Mouse (Mus musculus) ES-Bruce4 (cell line): ENCODE data around the gene Flt3. TPM values are rescaled to one million over a fixed set of nuclear protein-coding genes. Genes with fewer than 3 reads are reported as not detected.

ENCODE experiments used
- H3K27ac ChIP-seq: 2 replicates; pipeline ENCODE4 v1.5.1; 2012; ENCODE audit warnings: low read length, inconsistent platforms; ENCODE audit not compliant: insufficient read depth
- H3K27me3 ChIP-seq: 2 replicates; pipeline ENCODE4 v1.6.1; 2012; ENCODE audit warnings: mild to moderate bottlenecking, low read length, inconsistent platforms; ENCODE audit not compliant: control insufficient read depth, poor library complexity, insufficient read depth, severe bottlenecking
- H3K36me3 ChIP-seq: 2 replicates; pipeline ENCODE4 v1.6.1; 2012; ENCODE audit warnings: inconsistent platforms, mild to moderate bottlenecking, low read length, moderate library complexity; ENCODE audit not compliant: control insufficient read depth, poor library complexity, insufficient read depth, severe bottlenecking
- H3K4me1 ChIP-seq: one replicate; pipeline ENCODE4 v1.8.1; 2011; ENCODE audit warnings: low read length; ENCODE audit not compliant: control insufficient read depth, insufficient read depth
- H3K4me3 ChIP-seq: 2 replicates; pipeline ENCODE4 v1.5.1; 2011; ENCODE audit warnings: low read depth, mild to moderate bottlenecking, low read length
- H3K9ac ChIP-seq: 2 replicates; pipeline ENCODE4 v1.6.1; 2012; ENCODE audit warnings: low read depth, mild to moderate bottlenecking, inconsistent platforms; ENCODE audit not compliant: poor library complexity, severe bottlenecking
- H3K9me3 ChIP-seq: replicated peaks from 2 replicates; pipeline ENCODE4 v1.6.1; 2012; ENCODE audit warnings: mild to moderate bottlenecking, low read length, inconsistent platforms; ENCODE audit not compliant: control insufficient read depth, poor library complexity, insufficient read depth, severe bottlenecking
- CTCF ChIP-seq: IDR thresholded peaks from one replicate; pipeline ENCODE4 v1.8.1; 2011; ENCODE audit warnings: low read depth, low read length
- EP300 ChIP-seq: IDR thresholded peaks from 2 replicates; pipeline ENCODE4 v1.6.1; 2011; ENCODE audit warnings: low read depth, low read length; ENCODE audit not compliant: insufficient read depth
- POLR2A ChIP-seq: IDR thresholded peaks from one replicate; pipeline ENCODE4 v1.8.1; 2011; ENCODE audit warnings: low read length; ENCODE audit not compliant: insufficient read depth
- polyA plus RNA-seq: library from polyadenylated mRNA; stranded (reverse); fragments of >200 nt; gene quantifications from 2 replicates; pipeline ENCODE4 v1.2.4, GENCODE M21; 2011; ENCODE audit warnings: low read depth; ENCODE audit not compliant: missing spikeins, insufficient read depth, insufficient read length

Flt3 gene
- polyA plus RNA-seq, 1 experiment: 0.21 TPM

GRCm38 (mm10) chr5:147423612-147424011 is 23.3 kb upstream of the Flt3 start:
- H3K9me3 ChIP-seq: no peaks in the 10 kb centered on the region
- TF ChIP-seq POLR2A: no peak
- H3K4me1 ChIP-seq: no peaks in the 10 kb centered on the region
- H3K4me3 ChIP-seq: no peak overlapping the region
- no peaks in the 10 kb centered on the region for H3K27me3 ChIP-seq
- no peak overlapping the region for H3K27ac ChIP-seq
- H3K9ac ChIP-seq: no peak overlapping the region
- no peaks in the 10 kb centered on the region for H3K36me3 ChIP-seq

DNA sequence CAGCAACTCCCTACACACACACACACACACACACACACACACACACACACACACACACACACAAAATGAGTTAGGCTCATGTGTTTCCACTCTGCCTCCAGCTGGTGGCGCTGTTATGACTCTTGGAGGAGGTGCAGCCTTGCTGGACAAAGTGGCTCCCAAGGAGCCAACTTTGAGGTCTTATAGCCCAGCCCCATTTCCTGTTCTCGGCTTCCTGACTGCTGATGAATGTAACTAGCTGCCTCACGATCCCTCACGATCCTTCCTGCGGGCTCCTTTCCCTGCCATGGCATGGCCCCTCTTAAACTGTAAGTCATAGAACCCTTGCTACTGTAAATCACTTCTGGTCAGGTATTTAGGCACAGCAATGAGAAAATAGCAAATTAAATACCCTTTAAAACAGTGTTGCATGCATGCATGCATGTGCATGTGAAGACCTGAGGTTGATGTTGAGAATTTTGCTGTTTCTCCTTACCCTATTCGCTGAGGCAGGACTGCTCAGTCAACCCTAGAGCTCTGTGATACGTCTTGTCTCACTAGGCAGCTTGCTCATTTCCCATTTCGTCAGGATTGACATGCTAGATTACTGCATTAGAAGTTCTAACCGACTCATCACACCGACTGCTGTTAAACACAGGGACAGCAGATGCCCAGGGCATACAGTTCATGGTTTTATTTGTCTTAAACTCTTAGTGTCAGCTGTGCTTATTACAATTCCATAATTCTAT is 18.3 kb upstream of the Flt3 start:
- H3K4me1 ChIP-seq: no peaks in the 10 kb centered on the region
- no peak overlapping the region for H3K9ac ChIP-seq
- peak overlapping the region; percentile 40; the same call in 1 of the 2 replicates for H3K4me3 ChIP-seq
- no peaks in the 10 kb centered on the region for H3K36me3 ChIP-seq
- no peak overlapping the region for H3K27ac ChIP-seq
- H3K27me3 ChIP-seq: no peaks in the 10 kb centered on the region
- TF ChIP-seq EP300 (no peak), CTCF (peak; percentile 77)
- H3K9me3 ChIP-seq: no peaks in the 10 kb centered on the region

DNA sequence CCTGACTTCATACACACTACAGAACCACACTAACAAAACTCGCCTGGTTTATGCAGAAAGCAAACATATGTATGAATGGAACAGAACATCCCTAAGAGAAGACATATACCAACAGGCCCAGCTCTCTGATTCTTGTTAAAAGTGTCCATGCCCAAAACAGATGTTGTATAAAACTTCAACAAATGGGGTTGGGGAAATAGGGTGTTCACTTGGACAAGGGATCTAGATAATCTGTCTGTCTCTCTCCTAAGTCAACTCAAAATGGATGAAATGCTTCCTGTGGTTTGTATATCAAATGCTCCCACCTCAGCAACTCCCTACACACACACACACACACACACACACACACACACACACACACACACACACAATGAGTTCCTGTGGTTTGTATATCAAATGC is 17.7 kb upstream of the Flt3 start:
- TF ChIP-seq CTCF (no peak), POLR2A (no peak), EP300 (no peak)
- Histone ChIP-seq H3K4me1 (no peaks in the 10 kb centered on the region), H3K36me3 (no peaks in the 10 kb centered on the region), H3K9ac (no peak overlapping the region), H3K27ac (no peak overlapping the region), H3K27me3 (no peaks in the 10 kb centered on the region), H3K9me3 (no peaks in the 10 kb centered on the region), H3K4me3 (no peak overlapping the region)

DNA sequence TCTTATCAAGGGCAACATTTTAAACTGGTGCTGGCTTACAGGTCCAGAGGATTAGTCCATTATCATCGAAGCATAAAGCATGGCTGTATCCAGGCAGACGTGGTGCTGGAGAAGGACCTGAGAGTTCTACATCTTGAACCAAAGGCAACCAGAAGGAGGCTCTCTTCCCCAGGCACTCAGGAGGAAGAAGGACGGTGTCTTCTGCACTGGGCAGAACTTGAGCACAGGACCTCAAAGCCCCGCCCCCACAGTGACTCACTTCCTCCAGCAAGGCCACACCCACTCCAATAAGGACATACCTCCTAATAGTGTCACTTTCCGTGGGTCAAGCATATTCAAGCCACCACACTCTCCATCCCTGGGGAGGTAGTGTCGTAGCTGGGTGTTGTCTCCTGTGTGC is 10.3 kb upstream of the Flt3 start:
- no peak overlapping the region for H3K9ac ChIP-seq
- no peak overlapping the region for H3K27ac ChIP-seq
- H3K36me3 ChIP-seq: no peaks in the 10 kb centered on the region
- H3K27me3 ChIP-seq: no peaks in the 10 kb centered on the region
- H3K4me1 ChIP-seq: no peaks in the 10 kb centered on the region
- no peak for TF ChIP-seq CTCF
- no peak for TF ChIP-seq POLR2A
- TF ChIP-seq EP300: no peak
- no peak overlapping the region for H3K4me3 ChIP-seq
- no peaks in the 10 kb centered on the region; the same call in 1 of the 2 replicates for H3K9me3 ChIP-seq

- peak overlapping the region; percentile 51 for H3K4me3 ChIP-seq
- no peaks in the 10 kb centered on the region for H3K4me1 ChIP-seq
- H3K27me3 ChIP-seq: no peaks in the 10 kb centered on the region
- TF ChIP-seq POLR2A (peak; percentile 29), EP300 (peak; percentile 39; the same call in 1 of the 2 replicates), CTCF (no peak)
- H3K9ac ChIP-seq: no peak overlapping the region
- no peak overlapping the region for H3K27ac ChIP-seq
- H3K9me3 ChIP-seq: no peaks in the 10 kb centered on the region; the same call in 1 of the 2 replicates
- H3K36me3 ChIP-seq: no peaks in the 10 kb centered on the region
These were observed 8.4 kb upstream of the Flt3 start for GRCm38 (mm10) chr5:147408731-147409130.

DNA sequence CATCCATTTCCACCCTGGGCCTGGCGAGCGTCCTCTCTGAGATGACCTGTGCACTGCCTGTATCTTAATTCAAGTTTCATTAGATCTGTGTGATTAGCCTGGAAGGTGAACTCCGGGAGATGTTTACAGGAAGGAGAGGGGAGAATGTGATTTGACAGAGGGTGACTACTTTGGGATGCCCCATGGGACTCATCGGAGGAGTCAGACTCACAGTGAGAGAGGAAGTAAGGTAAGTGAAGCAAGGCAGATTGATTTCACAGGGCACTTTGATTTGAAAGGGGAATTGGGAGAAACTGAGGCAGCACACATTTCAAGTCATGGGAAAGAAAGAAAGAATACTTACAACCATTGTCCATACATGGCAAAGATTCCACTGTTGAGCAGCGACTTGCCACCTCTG is 5.8 kb upstream of the Flt3 start:
- no peak for TF ChIP-seq POLR2A
- no peak for TF ChIP-seq CTCF
- no peak for TF ChIP-seq EP300
- Histone ChIP-seq H3K36me3 (no peaks in the 10 kb centered on the region), H3K27me3 (no peaks in the 10 kb centered on the region), H3K9ac (no peak overlapping the region), H3K27ac (no peak overlapping the region), H3K9me3 (no peaks in the 10 kb centered on the region), H3K4me1 (no peaks in the 10 kb centered on the region), H3K4me3 (no peak overlapping the region)
